Mouse (Mus musculus) adrenal gland, postnatal 36 days (tissue): ENCODE data around the gene BC049715. TPM values are rescaled to one million over a fixed set of nuclear protein-coding genes. Genes with fewer than 3 reads are reported as not detected.

Experiments
- microRNA-seq: library from miRNA; unstranded; fragments of <30 nt; microRNA quantifications from one replicate; pipeline ENCODE4 v1.2.0, GENCODE M21; 2021
- total RNA-seq, 2 experiments: library from RNA; stranded (reverse); gene quantifications; 2 replicates each; pipeline ENCODE4 v1.2.3; 2021

The BC049715 gene
- total RNA-seq, 2 experiments from 2014 or later, result 0.43 to 1.2 TPM

Small RNAs within 50 kb of the gene (microRNA-seq; reads per million reads assigned to microRNA genes)
- gene Gm44364, result not detected

Other genes with a start within 250 kb of the BC049715 start
- gene Plbd1, start 165.7 kb upstream of the BC049715 start, total RNA-seq, result 10 to 100 TPM; 30.8 to 37.9 TPM
- not detected for gene Gucy2c, start 45.9 kb upstream of the BC049715 start, total RNA-seq
- 10 to 100 TPM; 11.3 to 12.3 TPM for gene Hist4h4, start 23.2 kb upstream of the BC049715 start, total RNA-seq
- gene H2afj, start 19.4 kb upstream of the BC049715 start, total RNA-seq, result 100 to 1,000 TPM; 173 to 208 TPM
- gene Wbp11, start 607 bp downstream of the BC049715 start, total RNA-seq, result 10 to 100 TPM; 77.0 to 78.2 TPM
- under 1 TPM in 1 of 2 experiments, not detected in 1; 0.20 TPM for gene Smco3, start 7.8 kb downstream of the BC049715 start, total RNA-seq
- gene Art4, start 30.1 kb downstream of the BC049715 start, total RNA-seq, result 1 to 10 TPM; 3.6 to 6.0 TPM
- gene Mgp, start 48.2 kb downstream of the BC049715 start, total RNA-seq, result 100 to 1,000 TPM; 136 to 192 TPM
- under 1 TPM in 1 of 2 experiments, not detected in 1; 0.26 TPM for gene Erp27, start 94.6 kb downstream of the BC049715 start, total RNA-seq
- not detected for gene Pde6h, start 96.2 kb downstream of the BC049715 start, total RNA-seq
- 10 to 100 TPM; 20.4 to 24.2 TPM for gene Arhgdib, start 114.3 kb downstream of the BC049715 start, total RNA-seq